ENCODE assay signal across 9 mouse cellular contexts in the genomic region with DNA sequence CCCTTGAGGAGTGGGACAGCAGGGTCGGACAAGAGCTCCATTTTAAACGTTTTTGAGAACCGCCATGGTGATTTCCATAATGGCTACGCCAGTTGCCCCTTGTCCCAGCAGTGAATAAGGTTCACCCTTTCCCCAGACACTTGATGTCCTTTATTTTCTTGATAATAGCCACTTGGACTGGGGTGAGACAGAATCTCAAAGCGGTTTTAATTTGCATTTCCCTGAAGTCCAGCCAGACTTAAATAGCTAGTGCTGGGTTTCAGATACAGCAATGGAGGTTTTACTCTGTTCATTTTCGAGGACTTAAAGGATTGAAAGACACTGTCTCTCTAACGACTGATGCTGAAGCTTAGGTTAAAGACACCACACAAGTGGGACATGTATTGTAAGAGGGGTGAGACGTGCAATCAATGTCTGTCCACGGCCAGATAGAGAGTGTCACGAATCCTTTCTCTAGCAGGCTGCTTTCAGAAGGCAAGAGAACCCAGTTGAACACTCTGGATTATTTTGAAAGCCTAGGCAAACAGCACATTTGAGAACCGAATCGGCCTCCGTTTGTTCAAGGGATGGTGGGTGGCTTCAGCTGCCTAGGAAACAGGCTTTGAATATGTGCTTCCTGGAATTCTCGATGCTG.
DNase-seq lines count a peak whose midpoint lies in the region; TF ChIP-seq lines count a peak whose summit lies in the region.
"Had no signal": no experiment of that assay in that cellular context is flagged by ENCODE, and none has a peak within 500 bp of the region (broad histone marks: within the 10 kb centered on the region; RNA-seq: fewer than 3 reads in every experiment).

No protein-coding gene starts in this region.

- no peaks in the 10 kb centered on the region for H3K9me3 ChIP-seq in hindbrain, embryonic 10.5 days

- TF ChIP-seq POLR2A in olfactory bulb, adult 2 months (IDR thresholded peaks at IDR 0.05; ENCODE audit: insufficient read depth, low read depth, low read length), result no peak

- H3K4me3 ChIP-seq in hindbrain, embryonic 10.5 days, result no peak overlapping the region
- no peak overlapping the region for H3K4me3 ChIP-seq in olfactory bulb, adult 2 months (ENCODE audit: insufficient read depth, low read depth, low read length)

- DNase-seq in embryo, embryonic 10.5 days (ENCODE audit: low spot score), result peak; percentile 69
- peak; percentile 54 for DNase-seq in hindbrain, embryonic 10.5 days (ENCODE audit: low spot score)
- DNase-seq in left cerebral cortex, adult 9 months (ENCODE audit: low spot score in 2 of 2), result peak; percentile 54 to 79
- no peak for DNase-seq in kidney, postnatal 25 days
- no peak for DNase-seq in Muller cell, postnatal 12 days (ENCODE audit: inconsistent ontology term)
- DNase-seq in adrenal gland, adult (ENCODE audit: inconsistent age in 2 of 2, low spot score in 1 of 2), result no peak
- no peak for DNase-seq in urinary bladder, postnatal 25 days (ENCODE audit: low spot score)
- DNase-seq: heart, postnatal 14 days had no signal

- no peak for TF ChIP-seq CTCF in olfactory bulb, adult 2 months (IDR thresholded peaks at IDR 0.05; ENCODE audit: insufficient read depth, low read depth, low read length)

- peaks cover 43% of the 10 kb centered on the region for H3K4me1 ChIP-seq in hindbrain, embryonic 10.5 days (replicated peaks)
- H3K4me1 ChIP-seq in olfactory bulb, adult 2 months (ENCODE audit: control insufficient read depth, insufficient read depth, low read length), result peaks cover 3% of the 10 kb centered on the region; the same call in 1 of the 2 replicates

- no peaks in the 10 kb centered on the region for H3K27me3 ChIP-seq in hindbrain, embryonic 10.5 days (ENCODE audit: insufficient read depth, poor library complexity, severe bottlenecking)

- no peaks in the 10 kb centered on the region for H3K36me3 ChIP-seq in hindbrain, embryonic 10.5 days

- WGBS in hindbrain, embryonic 10.5 days, result 41% methylated on average over 14 of the region's 14 CpGs
- 32% methylated on average over 14 of the region's 14 CpGs for WGBS in olfactory bulb, adult 2 months

- H3K27ac ChIP-seq in hindbrain, embryonic 10.5 days, result peak overlapping the region; percentile 86
- peak overlapping the region; percentile 77 for H3K27ac ChIP-seq in olfactory bulb, adult 2 months (ENCODE audit: insufficient read depth, low read depth, low read length)

Comparison
In these comparisons a context has a peak if more than half of its experiments do, and no peak if none do; other contexts are left out.
1. DNase-seq: peak in embryo, embryonic 10.5 days (single experiment), hindbrain, embryonic 10.5 days (single experiment) and left cerebral cortex, adult 9 months (2 of 2); none in kidney, postnatal 25 days (0 of 2), Muller cell, postnatal 12 days (single experiment), adrenal gland, adult (0 of 2) and urinary bladder, postnatal 25 days (single experiment).